Mouse (Mus musculus) hindbrain, embryonic 10.5 days (tissue): ENCODE measurements at regions not wholly inside any gene's neighbourhood (a gene's known extent, or its start where the extent isn't known, plus 50 kb on each side); places are given as distances from the start of the nearest gene placed in this dataset.

Source experiments
- DNase-seq: peaks from one replicate; pipeline ENCODE4 v3.0.0-alpha.2; 2017; ENCODE audit warnings: low spot score
- H3K27ac ChIP-seq: fragments of 300-500 bp; sonication (generic); 2 replicates; pipeline ENCODE4 v1.5.1; 2016; ENCODE audit warnings: mild to moderate bottlenecking, moderate library complexity
- H3K27me3 ChIP-seq: fragments of 300-500 bp; sonication (generic); 2 replicates; pipeline ENCODE4 v1.6.1; 2016; ENCODE audit warnings: mild to moderate bottlenecking; ENCODE audit not compliant: poor library complexity, insufficient read depth, severe bottlenecking
- H3K36me3 ChIP-seq: fragments of 300-500 bp; sonication (generic); 2 replicates; pipeline ENCODE4 v1.6.1; 2016; ENCODE audit warnings: mild to moderate bottlenecking, moderate library complexity
- H3K4me1 ChIP-seq: fragments of 300-500 bp; sonication (generic); replicated peaks from 2 replicates; pipeline ENCODE4 v1.6.1; 2016; ENCODE audit warnings: mild to moderate bottlenecking
- H3K4me3 ChIP-seq: fragments of 300-500 bp; sonication (generic); 2 replicates; pipeline ENCODE4 v1.5.1; 2016; ENCODE audit warnings: mild to moderate bottlenecking, moderate library complexity
- H3K9me3 ChIP-seq: fragments of 300-500 bp; sonication (generic); 2 replicates; pipeline ENCODE4 v1.6.1; 2016; ENCODE audit warnings: mild to moderate bottlenecking, moderate library complexity
- WGBS: fragments of 180-500 bp; shearing (Covaris S2); methylation state at CpG from one replicate; pipeline ENCODE4 v1.1.7; 2016; 5-methylcytosine and 5-hydroxymethylcytosine counted together

DNA sequence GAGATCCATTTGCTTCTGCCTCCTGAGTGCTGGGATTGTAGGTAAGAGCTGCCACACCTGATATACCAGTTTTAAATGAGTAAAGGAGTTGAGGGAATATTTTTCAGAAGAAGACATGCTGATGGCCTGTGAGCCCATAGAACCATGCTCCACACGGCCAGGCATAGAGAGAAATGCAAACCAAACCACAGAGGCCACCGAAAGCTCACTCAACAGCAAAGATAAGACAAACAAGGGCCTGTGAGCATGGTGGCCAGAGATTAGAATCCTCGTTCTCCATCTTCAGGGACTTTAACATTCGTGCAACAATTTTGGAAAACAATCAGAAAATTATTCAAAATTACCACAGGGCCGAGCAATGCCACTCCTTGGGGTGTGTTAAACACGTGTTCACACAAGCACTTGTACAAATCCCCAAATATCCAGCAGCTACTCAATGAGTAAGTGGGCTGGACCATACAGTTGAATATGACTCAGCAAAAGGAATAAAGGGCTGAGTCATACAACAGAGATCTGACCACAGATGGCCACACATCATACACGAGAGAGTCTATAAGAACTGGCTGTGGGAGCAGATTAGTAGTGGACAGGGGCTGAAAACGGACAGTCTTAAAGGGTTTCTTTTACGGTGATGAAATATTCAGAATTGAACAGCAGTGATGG, 147.8 kb upstream of the Dapk1 start:
- H3K27me3 ChIP-seq = no peaks in the 10 kb centered on the region
- H3K27ac ChIP-seq = no peak overlapping the region
- peaks cover 8% of the 10 kb centered on the region for H3K4me1 ChIP-seq
- no peak for DNase-seq
- 90% methylated on average over 9 of the region's 9 CpGs for WGBS
- no peaks in the 10 kb centered on the region for H3K36me3 ChIP-seq
- no peak overlapping the region for H3K4me3 ChIP-seq
- no peaks in the 10 kb centered on the region for H3K9me3 ChIP-seq

DNA sequence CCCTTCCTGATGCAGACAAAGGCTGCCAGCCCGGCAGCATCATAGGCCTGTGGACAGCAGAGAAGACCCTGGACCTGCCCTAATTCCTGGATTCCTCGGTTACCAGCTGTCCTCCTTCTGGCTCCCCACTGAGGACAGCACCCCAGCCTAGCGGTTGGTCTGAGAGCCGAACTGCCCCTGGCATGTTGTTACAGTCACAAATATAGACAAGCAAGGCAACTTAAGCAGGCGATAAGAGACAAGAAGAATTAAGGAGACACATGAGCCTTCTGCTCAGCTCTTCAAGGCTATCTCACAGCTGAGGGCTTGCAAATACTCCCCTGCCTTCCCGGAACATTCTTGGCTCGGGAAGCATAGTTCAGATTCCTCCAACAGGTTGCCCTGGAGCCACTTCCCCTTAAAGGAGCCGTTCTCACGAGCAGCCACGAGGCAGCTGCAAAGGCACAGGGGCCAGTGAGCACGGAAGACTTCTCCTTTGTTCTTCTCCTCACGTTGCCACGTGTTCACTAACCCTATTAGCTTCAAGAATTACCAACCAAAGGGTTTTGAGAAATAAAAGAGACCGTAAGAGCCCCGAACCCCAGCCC, 146.6 kb upstream of the Dapk1 start:
- Histone ChIP-seq H3K27ac (peak overlapping the region; percentile 71), H3K9me3 (no peaks in the 10 kb centered on the region), H3K4me1 (peaks cover 8% of the 10 kb centered on the region), H3K4me3 (no peak overlapping the region), H3K36me3 (no peaks in the 10 kb centered on the region), H3K27me3 (no peaks in the 10 kb centered on the region)
- DNase-seq = peak; percentile 50
- WGBS = 37% methylated on average over 15 of the region's 15 CpGs

DNA sequence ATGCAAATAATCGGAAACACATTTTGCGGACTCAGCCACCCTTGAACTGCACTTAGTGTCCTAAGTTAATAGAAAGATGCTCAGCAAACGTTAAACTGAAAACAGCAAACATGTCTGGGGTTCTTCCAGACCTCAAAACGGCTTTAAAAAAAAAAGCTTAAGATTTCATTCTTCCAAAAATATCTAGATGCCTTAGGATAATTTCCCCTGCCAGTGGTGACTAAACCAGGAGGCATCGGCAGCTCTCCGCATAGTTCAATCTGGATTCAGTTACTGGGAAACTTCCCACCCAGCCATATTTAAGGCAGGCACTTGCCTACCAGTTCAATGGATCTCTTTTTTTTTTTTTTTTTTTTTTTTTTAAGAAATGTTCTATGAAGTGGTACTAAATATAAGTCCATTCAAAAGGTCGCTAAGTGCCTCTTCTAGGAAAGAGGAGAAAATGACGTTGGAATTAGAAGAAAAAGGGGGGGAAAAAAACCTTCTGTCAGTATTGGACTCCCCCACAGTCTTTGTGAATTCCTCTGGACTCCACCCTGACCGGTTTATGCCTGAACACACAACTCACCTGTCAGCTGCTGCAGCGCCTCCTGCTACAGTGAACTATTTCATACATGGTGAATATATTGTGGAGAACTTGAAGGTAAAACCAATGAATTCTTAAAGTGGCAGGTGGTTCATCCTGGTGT, 145.7 kb upstream of the Dapk1 start:
- H3K27ac ChIP-seq = no peak overlapping the region
- no peak for DNase-seq
- 83% methylated on average over 10 of the region's 10 CpGs for WGBS

DNA sequence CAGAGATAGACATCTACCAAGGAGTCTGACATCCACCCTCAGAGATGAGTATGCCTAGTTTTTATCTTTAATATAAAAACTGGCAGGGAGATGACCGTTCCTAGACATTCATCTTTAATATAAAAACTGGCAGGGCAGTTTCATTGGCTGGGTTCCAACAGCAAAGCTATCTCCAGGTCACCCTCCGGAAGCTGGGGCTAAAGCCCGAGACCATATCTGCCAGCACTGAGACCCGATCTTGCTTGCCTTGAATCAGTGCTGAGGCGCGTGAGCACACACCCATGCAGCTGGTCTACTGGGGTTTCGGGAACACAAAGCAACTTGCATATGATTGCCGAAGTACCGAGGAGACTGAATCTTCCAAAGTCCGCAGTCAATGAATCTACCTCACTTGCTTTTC, 144.5 kb upstream of the Dapk1 start:
- DNase-seq = no peak
- no peak overlapping the region for H3K27ac ChIP-seq
- 94% methylated on average over 10 of the region's 10 CpGs for WGBS

More for the DNA sequence above, 145.7 kb upstream of the Dapk1 start:
- no peaks in the 10 kb centered on the region for H3K27me3 ChIP-seq
- no peaks in the 10 kb centered on the region for H3K36me3 ChIP-seq
- peaks cover 8% of the 10 kb centered on the region for H3K4me1 ChIP-seq
- H3K4me3 ChIP-seq = no peak overlapping the region
- no peaks in the 10 kb centered on the region for H3K9me3 ChIP-seq

DNA sequence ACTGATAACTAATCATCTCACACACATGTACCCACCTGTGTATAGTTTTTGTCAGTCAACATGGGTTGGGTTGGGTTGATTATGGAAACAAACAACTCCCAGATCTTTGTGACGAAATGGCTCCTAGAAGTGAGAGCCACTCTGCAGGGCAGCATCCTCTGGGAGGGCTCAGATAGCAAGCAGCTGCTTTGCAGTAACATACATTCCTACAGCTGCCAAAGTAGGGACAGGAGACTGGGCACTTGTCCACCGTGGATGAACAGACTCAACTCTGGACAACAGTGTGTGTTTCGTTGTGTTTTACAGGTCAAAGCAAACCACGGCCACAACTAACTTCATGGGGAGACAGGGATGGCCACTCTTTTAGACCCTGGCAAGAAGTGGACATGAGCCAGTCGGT, 142.7 kb upstream of the Dapk1 start:
- H3K9me3 ChIP-seq = no peaks in the 10 kb centered on the region
- 82% methylated on average over 5 of the region's 5 CpGs for WGBS
- no peak overlapping the region for H3K4me3 ChIP-seq
- H3K27me3 ChIP-seq = no peaks in the 10 kb centered on the region
- H3K27ac ChIP-seq = no peak overlapping the region
- DNase-seq = no peak
- H3K36me3 ChIP-seq = no peaks in the 10 kb centered on the region
- peaks cover 8% of the 10 kb centered on the region for H3K4me1 ChIP-seq

More for the DNA sequence above, 144.5 kb upstream of the Dapk1 start:
- Histone ChIP-seq H3K36me3 (no peaks in the 10 kb centered on the region), H3K4me1 (peaks cover 8% of the 10 kb centered on the region), H3K4me3 (no peak overlapping the region), H3K27me3 (no peaks in the 10 kb centered on the region), H3K9me3 (no peaks in the 10 kb centered on the region)

DNA sequence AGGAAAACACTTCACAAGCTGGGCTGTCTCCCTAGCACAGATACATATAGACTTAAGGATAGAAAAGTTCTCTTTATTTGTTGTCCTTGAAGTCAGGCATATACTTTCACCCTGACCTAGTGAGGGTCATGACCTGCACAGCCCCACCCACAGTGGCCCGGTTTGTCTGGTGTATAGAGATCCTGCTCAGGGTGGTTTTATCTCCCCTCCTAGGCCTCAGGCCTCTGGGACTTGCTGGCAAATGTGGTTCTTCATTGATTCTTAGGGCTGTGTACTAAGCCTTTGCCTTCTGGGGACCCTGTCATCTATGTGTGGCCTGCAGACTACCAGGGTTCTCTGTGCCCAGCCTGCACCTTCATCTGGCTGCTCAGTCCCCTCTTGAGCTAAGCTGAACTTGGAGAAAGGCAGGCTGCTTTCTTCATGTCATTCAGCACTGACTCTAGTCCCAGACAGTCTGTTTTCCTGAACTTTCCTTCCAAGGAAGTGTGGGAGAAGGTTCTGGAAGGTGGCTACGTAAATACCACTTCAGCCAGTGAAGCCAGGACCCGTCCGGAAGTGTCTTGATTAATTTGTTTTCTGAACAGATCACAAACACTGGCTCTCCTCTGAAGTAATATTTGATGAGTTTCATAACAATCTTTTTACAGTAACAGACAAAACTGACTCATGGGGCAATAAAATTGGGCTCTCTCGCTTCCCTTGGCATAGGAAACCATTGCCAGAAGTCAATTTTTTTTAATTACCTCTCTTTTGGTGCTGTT, 135.0 kb upstream of the Dapk1 start:
- H3K4me1 ChIP-seq = peaks cover 3% of the 10 kb centered on the region; the same call in 1 of the 2 replicates
- WGBS = 86% methylated on average over 5 of the region's 5 CpGs
- H3K27me3 ChIP-seq = no peaks in the 10 kb centered on the region
- H3K4me3 ChIP-seq = no peak overlapping the region
- H3K36me3 ChIP-seq = no peaks in the 10 kb centered on the region
- 0 out of 2 replicates have a peak overlapping the region, but pooled peaks have one; percentile 42 for H3K27ac ChIP-seq
- DNase-seq = no peak
- 0 out of 2 replicates have a peak, but pooled peaks cover 2% of the 10 kb centered on the region for H3K9me3 ChIP-seq

DNA sequence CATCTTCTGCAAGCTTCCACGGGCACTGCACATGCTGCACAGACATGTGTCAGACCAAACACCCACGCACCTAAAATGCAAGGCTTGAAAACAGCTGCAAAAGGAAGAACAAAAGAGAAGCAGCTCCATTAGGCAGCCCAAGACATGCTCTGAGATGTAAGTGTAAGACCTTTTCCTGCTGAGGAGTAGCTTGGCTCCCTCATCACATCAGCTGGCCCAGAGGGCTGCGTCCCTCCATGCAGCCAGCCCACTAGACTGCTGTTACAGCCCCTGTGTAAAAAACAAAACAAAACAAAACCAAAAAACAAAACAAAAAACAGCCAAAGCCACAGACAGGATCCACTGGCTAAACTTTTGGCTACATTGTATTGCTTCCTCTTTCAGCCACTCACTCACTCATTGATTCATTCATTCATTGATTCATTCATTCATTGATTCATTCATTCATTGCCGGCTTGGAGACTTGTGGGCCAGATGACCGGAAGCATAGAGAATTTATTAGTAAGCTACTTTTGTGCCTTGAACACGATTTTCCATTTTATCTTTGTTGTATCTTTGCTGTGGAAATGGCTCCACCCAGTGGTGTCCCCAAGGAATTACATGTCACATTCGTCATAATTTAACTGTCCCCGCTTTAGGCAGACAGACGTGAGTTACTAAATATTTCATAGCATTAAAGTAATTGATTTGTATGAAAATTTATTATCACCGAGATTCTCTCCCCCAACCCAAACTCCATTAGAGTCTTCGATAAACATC, 133.7 kb upstream of the Dapk1 start:
- H3K36me3 ChIP-seq = no peaks in the 10 kb centered on the region
- H3K4me1 ChIP-seq = peaks cover 3% of the 10 kb centered on the region; the same call in 1 of the 2 replicates
- no peaks in the 10 kb centered on the region for H3K27me3 ChIP-seq
- 0 out of 2 replicates have a peak, but pooled peaks cover 2% of the 10 kb centered on the region for H3K9me3 ChIP-seq
- H3K4me3 ChIP-seq = no peak overlapping the region
- peak overlapping the region; percentile 60; the same call in 1 of the 2 replicates for H3K27ac ChIP-seq
- WGBS = 21% methylated on average over 11 of the region's 11 CpGs
- DNase-seq = peak; percentile 60

DNA sequence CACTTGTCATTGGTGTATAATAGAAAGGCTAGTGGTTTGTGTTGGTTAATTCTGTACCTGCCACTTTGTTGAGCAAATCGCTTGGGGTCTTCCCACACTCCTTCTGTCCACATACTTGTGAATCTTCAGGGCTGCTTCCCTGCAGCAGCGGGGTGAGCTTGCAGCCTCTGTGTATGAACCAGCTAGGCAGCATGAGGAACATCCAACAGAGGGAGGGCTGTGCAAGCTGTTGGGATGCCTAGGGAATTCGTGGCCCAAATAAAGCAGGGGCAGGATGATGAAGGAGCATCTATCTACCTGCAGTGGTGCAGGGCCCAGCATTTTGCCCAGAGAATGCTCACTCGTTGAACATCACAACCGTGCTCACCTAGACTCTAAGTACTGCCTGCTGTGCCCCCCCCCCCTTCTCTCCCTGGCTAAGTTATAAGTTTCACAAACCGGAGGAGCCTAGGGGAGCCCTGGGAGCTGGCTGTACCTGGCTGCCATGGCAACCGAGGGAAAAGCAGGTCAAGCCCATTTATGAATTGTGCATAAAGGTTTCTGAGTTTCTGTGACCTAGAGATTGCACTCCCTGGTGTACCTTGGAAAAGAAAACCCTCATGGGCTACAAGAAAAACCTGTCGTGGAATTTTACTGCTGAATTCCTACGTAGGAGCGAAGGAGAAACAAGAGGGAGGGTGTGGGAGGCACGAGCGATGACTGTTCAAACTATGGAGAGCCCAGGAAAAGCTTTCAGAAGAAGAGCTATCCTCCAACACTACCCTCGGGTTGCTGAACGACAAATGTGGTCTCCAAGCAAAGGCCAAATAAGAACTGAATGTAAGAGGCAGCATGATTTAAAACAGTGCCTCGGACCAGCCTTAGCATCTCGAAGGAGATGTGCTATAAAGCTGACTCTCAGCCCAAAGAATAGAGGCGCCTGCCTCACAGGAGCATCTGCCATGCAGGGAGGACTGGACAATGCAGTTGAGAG, 131.0 kb upstream of the Dapk1 start:
- no peaks in the 10 kb centered on the region for H3K36me3 ChIP-seq
- H3K9me3 ChIP-seq = 0 out of 2 replicates have a peak, but pooled peaks cover 2% of the 10 kb centered on the region
- H3K27ac ChIP-seq = no peak overlapping the region
- H3K4me1 ChIP-seq = peaks cover 3% of the 10 kb centered on the region; the same call in 1 of the 2 replicates
- no peaks in the 10 kb centered on the region for H3K27me3 ChIP-seq
- DNase-seq = no peak
- 77% methylated on average over 17 of the region's 17 CpGs for WGBS
- H3K4me3 ChIP-seq = no peak overlapping the region

DNA sequence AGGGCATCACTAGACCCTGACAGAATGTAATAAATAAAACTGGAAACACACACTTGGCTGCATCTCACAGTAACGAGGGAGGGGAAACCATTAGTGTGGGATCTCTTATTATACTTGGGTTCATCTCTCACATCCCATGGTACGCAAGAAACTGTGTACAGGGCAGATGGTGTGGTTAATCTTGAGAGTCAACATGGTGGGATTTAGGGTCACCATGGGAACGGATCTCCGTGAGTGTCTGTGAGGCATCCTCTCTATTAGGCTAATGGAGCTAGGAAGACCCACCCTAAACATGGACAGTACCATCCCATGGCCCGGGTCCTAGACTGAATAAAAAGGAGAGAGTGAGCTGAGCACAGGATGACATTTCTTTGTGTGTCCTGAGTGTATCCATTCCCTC, 130.1 kb upstream of the Dapk1 start:
- no peak for DNase-seq
- no peaks in the 10 kb centered on the region for H3K36me3 ChIP-seq
- H3K9me3 ChIP-seq = 0 out of 2 replicates have a peak, but pooled peaks cover 2% of the 10 kb centered on the region
- no peak overlapping the region for H3K27ac ChIP-seq
- H3K4me1 ChIP-seq = peaks cover 3% of the 10 kb centered on the region; the same call in 1 of the 2 replicates
- WGBS = 81% methylated on average over 5 of the region's 5 CpGs
- H3K4me3 ChIP-seq = no peak overlapping the region
- H3K27me3 ChIP-seq = 0 out of 2 replicates have a peak, but pooled peaks cover 1% of the 10 kb centered on the region

DNA sequence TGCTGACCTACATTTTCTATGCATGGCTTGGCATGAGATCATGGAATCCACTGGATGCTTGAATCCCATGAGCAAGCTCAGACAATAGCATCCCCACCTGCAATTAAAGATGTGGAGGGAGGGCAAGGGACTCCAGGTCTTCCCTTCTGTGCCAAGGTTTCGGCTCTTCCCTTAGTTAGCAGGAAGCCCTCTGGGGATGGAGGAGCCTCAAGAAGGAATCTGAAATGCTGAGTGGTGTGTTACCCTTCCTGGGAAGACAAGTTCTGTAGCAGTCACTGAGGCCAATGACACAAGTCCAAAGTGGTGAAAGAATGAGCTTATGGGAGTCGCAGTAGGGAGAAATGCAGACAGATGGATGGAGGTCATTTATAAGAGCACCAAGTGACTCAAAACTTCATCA, 125.4 kb upstream of the Dapk1 start:
- 88% methylated on average over 2 of the region's 2 CpGs for WGBS
- peaks cover 23% of the 10 kb centered on the region for H3K4me1 ChIP-seq
- H3K9me3 ChIP-seq = no peaks in the 10 kb centered on the region
- no peak for DNase-seq
- H3K36me3 ChIP-seq = no peaks in the 10 kb centered on the region
- peaks cover 30% of the 10 kb centered on the region for H3K27me3 ChIP-seq
- H3K27ac ChIP-seq = no peak overlapping the region
- no peak overlapping the region for H3K4me3 ChIP-seq

DNA sequence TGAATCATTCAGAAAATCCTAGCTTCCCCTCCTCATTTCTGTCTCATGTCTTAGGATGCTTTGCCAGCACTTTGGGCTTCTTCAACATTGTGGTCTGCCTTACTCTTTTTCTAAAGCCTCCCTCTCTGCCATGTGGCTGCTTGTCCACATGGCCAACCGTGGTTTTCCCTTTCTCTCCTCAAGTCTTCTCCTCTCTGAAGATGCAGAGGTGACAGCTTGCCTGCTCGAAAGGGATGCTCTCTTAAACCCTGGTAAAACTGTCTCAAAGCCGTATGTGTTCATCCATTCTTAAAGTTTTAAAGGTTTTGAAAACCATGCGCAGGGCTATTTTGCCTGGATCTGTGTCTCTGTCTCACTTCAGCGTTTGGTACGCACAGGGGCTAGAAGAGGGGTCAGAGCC, 123.4 kb upstream of the Dapk1 start:
- DNase-seq = no peak
- H3K4me3 ChIP-seq = no peak overlapping the region
- H3K36me3 ChIP-seq = no peaks in the 10 kb centered on the region
- WGBS = 79% methylated on average over 6 of the region's 6 CpGs
- H3K4me1 ChIP-seq = peaks cover 23% of the 10 kb centered on the region
- peaks cover 33% of the 10 kb centered on the region for H3K27me3 ChIP-seq
- no peaks in the 10 kb centered on the region for H3K9me3 ChIP-seq
- H3K27ac ChIP-seq = no peak overlapping the region
